Mouse (Mus musculus) macrophage (primary cell): ENCODE measurements around the gene Npr3. TPM values are rescaled to one million over a fixed set of nuclear protein-coding genes. Genes with fewer than 3 reads are reported as not detected.

Source experiments
- H3K27ac ChIP-seq: fragments of 350-480 bp; formaldehyde crosslinking; 2 replicates; pipeline ENCODE4 v1.9.0; 2021
- H3K36me3 ChIP-seq: fragments of 350-480 bp; formaldehyde crosslinking; 2 replicates; pipeline ENCODE4 v1.9.0; 2021; ENCODE audit errors: inconsistent target
- H3K4me3 ChIP-seq: fragments of 350-480 bp; formaldehyde crosslinking; 2 replicates; pipeline ENCODE4 v1.9.0; 2021; ENCODE audit errors: inconsistent target
- H3K79me2 ChIP-seq: fragments of 350-480 bp; formaldehyde crosslinking; 2 replicates; pipeline ENCODE4 v1.9.0; 2021; ENCODE audit errors: inconsistent target
- WGBS: methylation state at CpG from one replicate; pipeline ENCODE4 v1.1.7; 2026; ENCODE audit warnings: inconsistent platforms; ENCODE audit not compliant: missing documents; 5-methylcytosine and 5-hydroxymethylcytosine counted together
- polyA plus RNA-seq: library from polyadenylated mRNA; stranded (reverse); fragments of 250-400 nt; gene quantifications from 3 replicates; pipeline ENCODE4 v1.2.4, GENCODE M21; 2018; ENCODE audit warnings: inconsistent platforms

The Npr3 gene
- polyA plus RNA-seq, 1 experiment from 2014 or later, result not detected

DNA sequence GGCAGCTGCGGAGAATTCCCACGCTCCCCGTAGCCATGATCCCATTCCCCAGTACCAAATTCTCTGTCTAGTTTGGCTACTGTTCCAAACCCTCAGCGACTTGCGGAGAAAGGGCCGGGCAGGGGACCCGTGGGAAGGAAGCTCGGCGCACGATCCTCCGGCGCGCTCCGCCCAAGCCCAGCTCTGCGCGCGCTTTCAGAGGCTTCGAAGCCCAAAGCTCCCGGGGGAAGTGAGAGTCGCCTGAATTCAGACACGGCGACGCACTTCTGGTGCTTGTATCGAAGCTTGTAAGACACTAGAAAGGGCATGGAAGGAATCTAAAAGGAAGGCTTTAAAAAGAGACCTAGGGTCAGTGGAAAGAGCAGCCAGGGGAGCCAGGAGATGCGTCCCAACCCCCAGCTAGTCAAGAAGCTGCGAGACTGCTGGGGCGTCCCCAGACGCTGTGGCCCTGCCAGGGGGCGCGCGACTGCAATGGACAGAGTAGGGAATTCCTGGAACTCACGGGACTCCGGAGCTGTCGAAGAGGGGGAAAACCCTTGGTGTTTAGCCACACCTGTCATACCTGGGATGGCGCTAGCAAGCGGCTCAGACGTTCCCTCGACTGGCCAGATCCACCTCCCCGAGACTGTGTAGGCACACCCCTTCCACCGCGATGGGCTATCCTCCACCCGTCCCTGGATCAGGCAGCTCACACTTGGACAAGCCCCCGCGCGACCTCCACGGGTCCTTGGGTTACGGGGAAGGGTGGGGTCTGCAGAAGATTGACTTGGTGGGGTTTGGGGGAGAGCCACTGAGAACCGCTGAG lies 2.8 kb downstream of the Npr3 start:
- no peak overlapping the region for H3K4me3 ChIP-seq
- WGBS, result 6% methylated on average over 47 of the region's 48 CpGs

GRCm38 (mm10) chr15:11903196-11904042 lies 3.7 kb downstream of the Npr3 start:
- no peaks in the 10 kb centered on the region for H3K79me2 ChIP-seq
- no peaks in the 10 kb centered on the region for H3K36me3 ChIP-seq
- no peak overlapping the region for H3K4me3 ChIP-seq
- WGBS, result 30% methylated on average over 34 of the region's 34 CpGs
- H3K27ac ChIP-seq, result no peak overlapping the region

More for the DNA sequence above, 2.8 kb downstream of the Npr3 start:
- H3K36me3 ChIP-seq, result no peaks in the 10 kb centered on the region
- H3K27ac ChIP-seq, result no peak overlapping the region
- H3K79me2 ChIP-seq, result no peaks in the 10 kb centered on the region

DNA sequence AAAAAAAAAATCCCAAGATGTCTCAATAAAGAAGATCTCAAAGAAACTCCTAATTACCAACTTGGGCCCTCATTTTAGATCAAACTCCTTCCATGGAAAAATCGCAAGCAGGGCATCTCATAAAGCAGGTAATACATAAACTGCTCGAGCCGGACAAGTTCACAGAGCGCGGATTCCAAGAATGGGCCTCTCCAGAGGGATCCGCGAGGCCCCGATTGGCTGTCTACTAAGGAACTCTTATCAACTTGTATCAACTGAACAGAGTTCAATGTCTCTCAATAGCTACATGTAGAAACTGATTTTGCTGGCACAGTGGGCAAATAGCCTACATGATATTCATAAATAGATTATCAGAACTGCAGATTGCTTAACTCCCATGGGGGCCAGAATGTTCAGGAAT lies 9.5 kb downstream of the Npr3 start:
- no peaks in the 10 kb centered on the region for H3K79me2 ChIP-seq
- WGBS, result 96% methylated on average over 8 of the region's 8 CpGs
- H3K36me3 ChIP-seq, result no peaks in the 10 kb centered on the region
- no peak overlapping the region for H3K4me3 ChIP-seq
- no peak overlapping the region for H3K27ac ChIP-seq

GRCm38 (mm10) chr15:11897162-11897561 lies 9.9 kb downstream of the Npr3 start:
- 90% methylated on average over 5 of the region's 5 CpGs for WGBS
- Histone ChIP-seq H3K27ac (no peak overlapping the region), H3K36me3 (no peaks in the 10 kb centered on the region), H3K4me3 (no peak overlapping the region), H3K79me2 (no peaks in the 10 kb centered on the region)

GRCm38 (mm10) chr15:11893969-11894368 lies 13.1 kb downstream of the Npr3 start:
- WGBS, result 45% methylated on average over 9 of the region's 9 CpGs
- no peaks in the 10 kb centered on the region for H3K36me3 ChIP-seq
- no peak overlapping the region for H3K4me3 ChIP-seq
- no peak overlapping the region for H3K27ac ChIP-seq
- no peaks in the 10 kb centered on the region for H3K79me2 ChIP-seq

DNA sequence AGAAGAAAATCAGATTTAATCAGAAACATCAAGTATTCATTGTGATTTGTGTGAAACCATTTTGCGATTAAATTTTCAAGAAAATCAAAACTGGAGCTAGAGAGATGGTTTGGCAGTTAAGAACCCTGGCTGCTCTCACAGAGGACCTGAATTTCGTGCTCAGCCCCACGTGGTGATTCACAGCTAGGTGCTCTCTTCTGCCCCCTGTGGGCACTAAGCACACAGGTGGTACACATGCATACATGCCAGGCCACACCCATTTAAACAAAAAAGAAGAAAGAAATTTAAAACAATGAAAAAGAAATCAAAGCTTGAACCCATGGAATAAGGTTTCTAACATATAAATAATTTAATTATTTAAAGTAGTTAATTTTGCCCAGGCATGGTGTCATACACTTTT lies 15.7 kb downstream of the Npr3 start:
- Histone ChIP-seq H3K36me3 (no peaks in the 10 kb centered on the region), H3K27ac (no peak overlapping the region), H3K79me2 (no peaks in the 10 kb centered on the region), H3K4me3 (no peak overlapping the region)
- WGBS, result 84% methylated on average over 3 of the region's 3 CpGs

- H3K79me2 ChIP-seq, result no peaks in the 10 kb centered on the region
- WGBS, result 82% methylated on average over 10 of the region's 10 CpGs
- no peak overlapping the region for H3K4me3 ChIP-seq
- H3K36me3 ChIP-seq, result no peaks in the 10 kb centered on the region
- no peak overlapping the region for H3K27ac ChIP-seq
Observed at GRCm38 (mm10) chr15:11882508-11883205, 24.4 kb downstream of the Npr3 start.

DNA sequence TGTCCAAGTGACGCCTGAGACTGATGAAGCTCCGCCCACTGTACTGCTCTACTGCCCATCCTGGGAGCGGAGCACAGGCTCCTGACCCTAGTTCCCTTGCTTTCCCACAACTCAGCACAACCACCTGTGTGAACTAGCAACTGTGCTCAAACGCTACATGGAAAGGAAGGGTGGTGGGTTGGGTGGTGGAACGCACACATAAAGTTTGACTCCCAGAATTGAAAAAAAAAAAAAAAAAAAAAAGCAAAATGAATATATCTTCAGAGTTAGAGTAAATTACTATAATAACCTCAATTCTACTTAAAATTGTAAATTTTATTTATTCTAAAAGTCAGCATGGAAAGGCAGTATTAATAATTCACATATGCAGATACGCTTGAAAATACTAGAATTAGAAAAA lies 25.3 kb downstream of the Npr3 start:
- WGBS, result 91% methylated on average over 6 of the region's 6 CpGs
- H3K79me2 ChIP-seq, result no peaks in the 10 kb centered on the region
- no peak overlapping the region for H3K4me3 ChIP-seq
- no peak overlapping the region for H3K27ac ChIP-seq
- no peaks in the 10 kb centered on the region for H3K36me3 ChIP-seq

DNA sequence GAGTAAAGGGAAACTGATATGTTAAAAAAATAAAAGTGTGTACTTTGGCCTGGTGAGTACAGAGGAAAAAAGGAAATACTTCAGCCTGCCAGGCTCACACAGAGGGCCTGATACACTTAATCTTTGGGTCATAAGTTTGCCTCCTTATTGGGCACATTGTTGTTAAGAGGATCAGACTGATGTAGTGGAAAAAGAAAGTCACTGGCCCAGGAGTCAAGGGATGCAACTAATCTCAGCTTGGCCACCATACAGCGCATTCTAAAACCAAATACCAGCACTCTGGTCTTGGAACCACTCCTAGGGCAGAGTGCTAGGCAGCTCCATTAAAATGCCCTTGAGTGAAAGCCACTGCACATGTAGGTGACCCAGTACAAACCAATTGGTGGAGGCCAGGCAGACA lies 28.8 kb downstream of the Npr3 start:
- no peak overlapping the region for H3K4me3 ChIP-seq

DNA sequence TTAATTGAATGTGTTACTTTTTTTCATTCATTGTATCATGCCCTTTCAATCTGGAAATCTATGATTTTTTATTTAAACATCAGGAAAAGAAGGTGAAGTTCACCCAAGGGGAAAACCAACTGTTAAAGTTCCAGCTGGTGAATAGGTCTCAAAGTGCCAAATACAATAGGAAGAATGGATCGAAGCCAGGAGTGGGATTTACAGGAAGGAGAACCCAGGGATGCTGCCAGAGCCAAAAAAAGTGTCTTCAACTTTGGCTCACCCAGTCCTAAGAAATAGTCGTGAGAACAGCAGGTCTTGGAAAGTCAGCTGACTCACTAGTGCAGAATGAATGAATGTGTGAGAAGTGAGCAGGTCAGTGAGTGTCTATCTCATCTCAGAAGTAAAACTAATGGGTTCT lies 29.8 kb downstream of the Npr3 start:
- no peak overlapping the region for H3K27ac ChIP-seq
- WGBS, result 84% methylated on average over 2 of the region's 2 CpGs
- H3K79me2 ChIP-seq, result no peaks in the 10 kb centered on the region
- no peaks in the 10 kb centered on the region for H3K36me3 ChIP-seq
- no peak overlapping the region for H3K4me3 ChIP-seq

More for the DNA sequence above, 28.8 kb downstream of the Npr3 start:
- Histone ChIP-seq H3K79me2 (no peaks in the 10 kb centered on the region), H3K27ac (no peak overlapping the region), H3K36me3 (no peaks in the 10 kb centered on the region)
- 100% methylated on average over 1 of the region's 1 CpGs for WGBS

GRCm38 (mm10) chr15:11866918-11867317 lies 40.2 kb downstream of the Npr3 start:
- Histone ChIP-seq H3K27ac (no peak overlapping the region), H3K79me2 (no peaks in the 10 kb centered on the region), H3K4me3 (no peak overlapping the region), H3K36me3 (no peaks in the 10 kb centered on the region)
- 92% methylated on average over 3 of the region's 3 CpGs for WGBS

DNA sequence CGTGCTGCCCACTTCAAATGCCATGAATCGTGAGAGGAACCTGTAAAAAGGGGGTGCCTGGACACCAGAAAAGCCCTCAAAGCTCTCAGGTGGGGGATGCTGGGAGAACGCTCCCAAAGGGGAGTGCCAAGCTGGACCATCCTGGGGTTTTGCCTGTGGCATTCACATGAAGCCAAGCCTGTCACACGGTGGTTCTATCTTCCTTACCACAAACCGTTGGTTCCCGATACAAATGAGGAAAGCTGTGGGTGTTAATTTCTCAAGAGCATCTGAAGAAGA lies 43.6 kb downstream of the Npr3 start:
- no peak overlapping the region for H3K27ac ChIP-seq
- H3K4me3 ChIP-seq, result no peak overlapping the region
- H3K36me3 ChIP-seq, result no peaks in the 10 kb centered on the region
- H3K79me2 ChIP-seq, result no peaks in the 10 kb centered on the region
- WGBS, result 91% methylated on average over 6 of the region's 6 CpGs

DNA sequence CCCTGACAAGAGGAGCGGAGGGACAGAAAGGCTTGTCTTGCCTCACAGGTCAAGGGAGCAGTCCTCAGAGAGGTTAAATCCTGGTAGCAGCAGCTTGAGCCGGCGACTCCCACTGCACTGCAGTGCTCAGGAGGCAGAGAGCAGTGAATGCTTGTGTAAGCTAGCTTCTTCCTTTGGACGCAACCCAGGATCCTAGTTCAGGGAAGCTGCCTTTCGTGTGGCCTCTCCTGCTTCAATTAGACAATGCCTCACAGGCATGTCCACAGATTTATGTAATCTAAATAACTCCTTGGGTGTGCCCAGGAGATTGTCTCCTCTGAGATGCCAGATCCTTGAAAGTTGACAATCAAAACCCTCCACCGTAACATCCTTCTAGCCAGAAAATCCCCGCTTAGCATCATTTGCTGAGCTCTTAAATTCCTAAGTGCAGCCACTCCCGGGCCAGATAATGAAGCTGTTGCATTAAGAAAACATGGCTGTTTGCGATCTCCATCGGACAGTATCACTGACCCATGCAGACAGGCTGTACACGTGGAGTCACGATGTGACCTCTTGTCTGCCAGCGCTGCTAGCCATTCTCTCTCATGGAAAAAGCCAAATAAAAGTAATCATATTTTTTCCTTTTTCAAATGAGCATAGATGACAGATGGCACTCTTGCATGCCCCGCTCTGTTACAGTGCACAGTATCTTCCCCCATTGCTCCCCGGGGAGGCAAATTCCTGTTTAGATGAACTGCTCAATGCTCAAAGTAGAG lies 44.1 kb downstream of the Npr3 start:
- Histone ChIP-seq H3K4me3 (no peak overlapping the region), H3K27ac (no peak overlapping the region), H3K36me3 (no peaks in the 10 kb centered on the region), H3K79me2 (no peaks in the 10 kb centered on the region)
- WGBS, result 91% methylated on average over 15 of the region's 15 CpGs

GRCm38 (mm10) chr15:11862253-11862652 lies 44.8 kb downstream of the Npr3 start:
- 94% methylated on average over 7 of the region's 7 CpGs for WGBS
- H3K4me3 ChIP-seq, result no peak overlapping the region
- no peak overlapping the region for H3K27ac ChIP-seq
- no peaks in the 10 kb centered on the region for H3K36me3 ChIP-seq
- no peaks in the 10 kb centered on the region for H3K79me2 ChIP-seq
